Mouse (Mus musculus) neural tube, embryonic 15.5 days (tissue): ENCODE measurements around the gene Ppp1r12b. TPM values are rescaled to one million over a fixed set of nuclear protein-coding genes. Genes with fewer than 3 reads are reported as not detected.

Experiments
- ATAC-seq: fragments of 200-750 bp; cut with Nextera tagmentation; 2 replicates; pipeline ENCODE4 v1.8.0; 2017; ENCODE audit warnings: mild to moderate bottlenecking, moderate TSS enrichment, moderate library complexity; ENCODE audit not compliant: low FRiP score
- H3K27ac ChIP-seq: fragments of 300-500 bp; sonication (generic); replicated peaks from 2 replicates; pipeline ENCODE4 v1.5.1; 2015; ENCODE audit warnings: mild to moderate bottlenecking, inconsistent platforms
- H3K27me3 ChIP-seq: fragments of 300-500 bp; sonication (generic); replicated peaks from 2 replicates; pipeline ENCODE4 v1.6.1; 2015; ENCODE audit warnings: inconsistent platforms
- H3K36me3 ChIP-seq: fragments of 300-500 bp; sonication (generic); 2 replicates; pipeline ENCODE4 v1.6.1; 2015; ENCODE audit warnings: inconsistent platforms
- H3K4me1 ChIP-seq: fragments of 300-500 bp; sonication (generic); 2 replicates; pipeline ENCODE4 v1.6.1; 2015; ENCODE audit warnings: inconsistent platforms
- H3K4me2 ChIP-seq: fragments of 300-500 bp; sonication (generic); 2 replicates; pipeline ENCODE4 v1.6.1; 2015; ENCODE audit warnings: inconsistent platforms, mild to moderate bottlenecking, moderate library complexity
- H3K4me3 ChIP-seq: fragments of 300-500 bp; sonication (generic); replicated peaks from 2 replicates; pipeline ENCODE4 v1.5.1; 2015; ENCODE audit warnings: mild to moderate bottlenecking, inconsistent platforms
- H3K9ac ChIP-seq: fragments of 300-500 bp; sonication (generic); replicated peaks from 2 replicates; pipeline ENCODE4 v1.6.1; 2015; ENCODE audit warnings: mild to moderate bottlenecking, inconsistent platforms
- H3K9me3 ChIP-seq: fragments of 300-500 bp; sonication (generic); replicated peaks from 2 replicates; pipeline ENCODE4 v1.6.1; 2016; ENCODE audit warnings: inconsistent platforms
- WGBS: fragments of 180-500 bp; shearing (Covaris S2); methylation state at CpG from one replicate; pipeline ENCODE4 v1.1.7; 2015; ENCODE audit warnings: mixed read lengths; 5-methylcytosine and 5-hydroxymethylcytosine counted together
- polyA plus RNA-seq: library from polyadenylated mRNA; unstranded; fragments of >200 nt; fragmentation: Nextera tagmentation; extraction: Ambion mirVana; gene quantifications from 2 replicates; pipeline ENCODE4 v1.2.1, GENCODE M21; 2015

Ppp1r12b gene
- polyA plus RNA-seq, 1 experiment from 2014 or later = 16.3 TPM

DNA sequence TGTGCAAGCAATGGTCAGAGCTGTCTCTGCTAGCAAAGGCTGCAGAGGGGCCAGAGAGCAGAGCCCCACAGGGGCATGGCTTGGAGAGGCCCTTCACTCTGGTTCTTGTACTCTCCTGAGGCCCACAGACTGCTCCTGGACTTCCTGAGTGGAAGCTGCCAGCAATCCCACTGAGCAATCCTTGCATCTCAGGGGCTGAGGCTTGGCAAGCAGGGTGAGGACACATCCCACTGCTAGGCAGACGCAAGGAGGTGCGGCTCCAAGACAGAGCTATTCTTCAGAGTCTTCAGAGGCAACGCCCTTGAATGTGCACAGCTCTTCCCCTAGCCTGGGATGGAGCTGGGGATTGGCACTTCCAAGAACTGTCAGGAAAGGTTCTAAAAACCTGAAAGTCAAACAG is 198.5 kb downstream of the Ppp1r12b start:
- 83% methylated on average over 3 of the region's 3 CpGs for WGBS
- H3K27ac ChIP-seq = peak overlapping the region; percentile 75; the same call in 1 of the 2 replicates
- H3K36me3 ChIP-seq = peaks cover 12% of the 10 kb centered on the region
- H3K27me3 ChIP-seq = no peaks in the 10 kb centered on the region
- H3K9me3 ChIP-seq = no peaks in the 10 kb centered on the region
- peaks cover 37% of the 10 kb centered on the region for H3K4me1 ChIP-seq
- H3K4me2 ChIP-seq = no peak overlapping the region
- ATAC-seq = no peak
- H3K4me3 ChIP-seq = no peak overlapping the region
- no peak overlapping the region for H3K9ac ChIP-seq

DNA sequence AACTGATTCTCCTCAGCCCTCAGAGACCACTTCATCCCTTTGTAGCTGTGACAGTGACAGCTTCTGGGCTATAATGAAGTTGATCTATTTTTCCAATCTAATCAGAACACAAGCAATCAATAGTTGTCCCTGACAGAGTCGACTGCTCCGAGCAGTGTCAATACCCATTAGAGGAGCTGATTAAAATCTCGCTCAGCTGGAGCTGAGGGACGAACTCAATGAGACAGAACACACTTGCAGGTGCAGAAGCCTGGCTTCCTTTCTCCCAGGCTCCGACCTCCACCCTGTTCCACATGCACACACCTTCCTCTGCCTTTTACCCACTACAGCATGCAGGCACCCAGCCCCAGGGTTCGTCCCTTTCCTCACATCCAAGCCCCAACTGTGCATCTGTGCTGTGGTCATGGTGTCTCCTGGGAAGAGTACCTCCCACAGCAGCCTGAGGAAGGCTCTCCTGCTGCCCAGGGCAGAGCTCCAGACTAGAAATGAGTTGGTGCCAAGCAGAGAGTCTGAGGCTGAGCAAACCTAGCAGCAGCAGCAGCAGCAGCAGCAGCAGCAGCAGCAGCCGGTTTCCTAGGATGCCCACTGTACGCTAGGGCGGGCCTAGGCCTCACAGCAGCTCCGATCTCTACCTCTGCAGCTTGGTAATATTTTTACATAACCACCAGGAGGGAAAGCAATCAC is 199.4 kb downstream of the Ppp1r12b start:
- Histone ChIP-seq H3K27ac (peak overlapping the region; percentile 75), H3K9ac (no peak overlapping the region), H3K9me3 (no peaks in the 10 kb centered on the region), H3K27me3 (no peaks in the 10 kb centered on the region), H3K4me3 (no peak overlapping the region), H3K4me2 (no peak overlapping the region), H3K36me3 (peaks cover 12% of the 10 kb centered on the region), H3K4me1 (peaks cover 37% of the 10 kb centered on the region)
- peak; percentile 54 for ATAC-seq
- WGBS = 48% methylated on average over 10 of the region's 10 CpGs

DNA sequence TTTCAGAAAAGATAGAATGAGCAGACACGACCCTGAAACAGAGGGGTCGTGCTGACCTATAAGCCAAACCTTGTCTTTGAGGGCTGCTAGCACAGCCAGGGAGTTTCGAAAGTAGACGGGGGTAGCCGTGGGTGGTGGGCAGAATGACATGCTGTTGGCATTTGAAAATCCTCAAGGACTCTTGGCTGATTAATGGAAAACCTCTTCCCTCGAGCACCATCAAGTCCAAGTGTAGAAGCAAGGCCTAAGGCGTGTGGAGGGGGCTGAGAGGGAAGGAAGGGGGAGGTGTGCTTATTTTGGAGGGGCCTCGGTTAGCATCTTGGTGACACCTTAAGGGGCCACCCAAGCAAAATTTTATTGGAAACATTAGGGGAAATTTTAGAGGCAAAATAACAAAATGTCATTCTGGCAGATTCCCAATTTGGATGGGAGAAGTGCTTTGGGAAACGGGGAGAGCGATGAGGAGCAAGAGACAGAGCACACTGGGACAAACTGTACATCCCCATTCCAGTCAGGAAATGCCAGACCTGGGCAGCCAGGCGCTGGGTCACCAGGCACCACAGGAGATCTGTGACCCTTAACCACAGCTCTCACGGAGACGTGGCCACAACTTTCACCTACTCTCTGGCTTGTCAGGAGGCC is 200.1 kb downstream of the Ppp1r12b start:
- ATAC-seq = no peak
- H3K4me2 ChIP-seq = no peak overlapping the region
- no peak overlapping the region for H3K4me3 ChIP-seq
- H3K27me3 ChIP-seq = no peaks in the 10 kb centered on the region
- H3K27ac ChIP-seq = peak overlapping the region; percentile 75
- H3K9me3 ChIP-seq = no peaks in the 10 kb centered on the region
- WGBS = 58% methylated on average over 13 of the region's 13 CpGs
- peaks cover 12% of the 10 kb centered on the region for H3K36me3 ChIP-seq
- no peak overlapping the region for H3K9ac ChIP-seq
- peaks cover 37% of the 10 kb centered on the region for H3K4me1 ChIP-seq

- Histone ChIP-seq H3K27me3 (no peaks in the 10 kb centered on the region), H3K9ac (no peak overlapping the region), H3K36me3 (peaks cover 8% of the 10 kb centered on the region), H3K9me3 (no peaks in the 10 kb centered on the region), H3K4me2 (no peak overlapping the region), H3K27ac (no peak overlapping the region), H3K4me1 (peaks cover 37% of the 10 kb centered on the region), H3K4me3 (no peak overlapping the region)
- ATAC-seq = no peak
- WGBS = 77% methylated on average over 10 of the region's 10 CpGs
These were observed 200.9 kb downstream of the Ppp1r12b start for GRCm38 (mm10) chr1:134754818-134755217.

- no peak for ATAC-seq
- no peaks in the 10 kb centered on the region for H3K27me3 ChIP-seq
- H3K4me1 ChIP-seq = peaks cover 37% of the 10 kb centered on the region
- no peaks in the 10 kb centered on the region for H3K36me3 ChIP-seq
- no peak overlapping the region for H3K4me2 ChIP-seq
- 0 out of 2 replicates have a peak overlapping the region, but pooled peaks have one; percentile 28 for H3K27ac ChIP-seq
- no peaks in the 10 kb centered on the region for H3K9me3 ChIP-seq
- H3K4me3 ChIP-seq = no peak overlapping the region
- no peak overlapping the region for H3K9ac ChIP-seq
- 75% methylated on average over 13 of the region's 13 CpGs for whole genome bisulfite sequencing
These were observed 201.8 kb downstream of the Ppp1r12b start for GRCm38 (mm10) chr1:134753751-134754630.

DNA sequence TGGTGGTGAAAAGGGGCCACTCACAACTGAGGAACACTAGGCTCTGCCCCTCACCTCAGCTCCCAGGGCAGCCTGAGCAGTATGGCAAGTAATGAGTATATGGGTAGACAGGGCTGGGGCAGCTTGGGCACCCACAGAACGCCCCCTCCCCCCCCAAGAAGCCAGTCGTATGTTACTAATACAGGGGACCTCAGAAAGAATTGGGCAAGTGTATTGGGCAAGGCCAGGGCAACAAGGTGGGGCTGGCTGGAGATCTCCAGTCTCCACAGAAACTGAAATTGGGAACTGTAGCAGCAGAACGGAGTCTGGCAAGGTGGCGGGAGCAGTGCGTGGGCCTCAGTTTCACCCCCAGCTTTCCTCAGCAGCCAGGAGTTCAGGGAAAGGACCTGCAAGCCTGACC is 203.3 kb downstream of the Ppp1r12b start:
- no peak for ATAC-seq
- Histone ChIP-seq H3K4me1 (peaks cover 34% of the 10 kb centered on the region), H3K9me3 (no peaks in the 10 kb centered on the region), H3K4me2 (no peak overlapping the region), H3K27ac (no peak overlapping the region), H3K36me3 (no peaks in the 10 kb centered on the region), H3K27me3 (no peaks in the 10 kb centered on the region), H3K9ac (no peak overlapping the region), H3K4me3 (no peak overlapping the region)
- 89% methylated on average over 5 of the region's 5 CpGs for WGBS

DNA sequence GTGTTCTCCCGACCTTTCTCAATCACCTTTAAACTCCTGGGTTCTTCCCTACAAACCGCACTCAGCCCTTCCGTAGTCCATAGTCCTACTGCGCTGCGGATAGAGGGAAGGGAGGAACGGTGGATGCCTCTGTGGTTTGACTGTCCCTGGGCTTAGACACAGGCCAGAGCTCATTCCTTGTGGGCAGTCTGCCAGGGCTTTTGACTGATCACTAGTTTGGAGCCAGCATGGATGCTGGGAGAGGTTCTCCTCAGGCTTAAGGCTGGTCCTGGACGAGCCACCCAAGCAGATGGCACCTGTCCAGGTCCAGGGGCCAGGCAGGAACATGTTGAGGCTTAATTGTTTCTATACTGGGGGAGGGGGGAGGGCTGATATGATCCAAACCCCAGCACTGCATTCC is 205.9 kb downstream of the Ppp1r12b start:
- no peak overlapping the region for H3K27ac ChIP-seq
- no peak overlapping the region for H3K9ac ChIP-seq
- WGBS = 76% methylated on average over 7 of the region's 7 CpGs
- no peaks in the 10 kb centered on the region for H3K9me3 ChIP-seq
- H3K4me3 ChIP-seq = no peak overlapping the region
- no peaks in the 10 kb centered on the region for H3K27me3 ChIP-seq
- no peak for ATAC-seq
- H3K36me3 ChIP-seq = no peaks in the 10 kb centered on the region
- H3K4me2 ChIP-seq = no peak overlapping the region
- H3K4me1 ChIP-seq = peaks cover 10% of the 10 kb centered on the region

DNA sequence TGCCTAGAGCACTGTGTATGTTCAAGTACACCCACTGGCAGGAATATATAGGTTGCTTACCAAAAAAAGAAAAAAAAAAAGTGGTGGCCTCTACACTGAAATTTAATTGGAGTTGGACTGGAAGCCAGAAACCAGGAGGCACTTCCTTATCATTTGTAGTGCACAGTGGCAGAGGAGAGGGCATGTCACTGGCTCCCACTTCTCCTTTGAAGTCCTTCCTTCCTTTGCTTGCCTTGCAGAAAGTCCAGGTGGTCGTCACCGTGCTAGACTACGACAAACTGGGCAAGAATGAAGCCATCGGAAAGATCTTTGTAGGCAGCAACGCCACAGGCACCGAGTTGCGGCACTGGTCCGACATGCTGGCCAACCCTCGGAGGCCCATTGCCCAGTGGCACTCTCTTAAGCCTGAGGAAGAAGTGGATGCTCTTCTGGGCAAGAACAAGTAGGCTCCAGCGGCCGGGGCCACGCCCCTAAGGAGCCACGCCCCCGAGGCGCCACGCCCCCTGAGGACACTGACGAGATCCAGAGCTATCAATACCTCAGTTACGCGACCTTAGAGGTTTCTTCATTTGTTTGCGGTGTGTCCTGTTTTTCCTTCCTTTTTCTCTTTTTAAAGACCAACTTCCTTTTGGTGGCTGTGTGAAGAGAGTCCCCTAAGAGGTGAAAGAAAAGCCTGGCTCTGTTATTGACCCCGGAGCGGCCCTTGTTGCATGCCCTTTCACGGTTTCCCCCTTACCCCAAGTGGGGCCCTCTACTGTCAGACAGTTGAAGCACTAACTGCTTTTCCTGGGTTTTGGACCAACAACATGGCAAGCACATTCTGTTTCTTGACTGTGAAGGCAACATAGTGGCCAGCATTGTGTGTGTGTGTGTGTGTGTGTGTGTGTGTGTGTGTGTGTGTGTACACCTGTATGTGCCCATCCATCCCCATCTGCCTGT is 208.2 kb downstream of the Ppp1r12b start:
- no peaks in the 10 kb centered on the region for H3K27me3 ChIP-seq
- H3K4me1 ChIP-seq = no peaks in the 10 kb centered on the region; the same call in 1 of the 2 replicates
- H3K4me3 ChIP-seq = no peak overlapping the region
- 20% methylated on average over 23 of the region's 23 CpGs for WGBS
- no peaks in the 10 kb centered on the region for H3K36me3 ChIP-seq
- no peak overlapping the region for H3K27ac ChIP-seq
- ATAC-seq = no peak
- H3K9me3 ChIP-seq = no peaks in the 10 kb centered on the region
- H3K4me2 ChIP-seq = peak overlapping the region; percentile 25
- H3K9ac ChIP-seq = no peak overlapping the region

- Histone ChIP-seq H3K27ac (no peak overlapping the region), H3K9me3 (no peaks in the 10 kb centered on the region), H3K4me3 (no peak overlapping the region), H3K27me3 (no peaks in the 10 kb centered on the region), H3K4me2 (no peak overlapping the region), H3K36me3 (no peaks in the 10 kb centered on the region), H3K9ac (no peak overlapping the region), H3K4me1 (no peaks in the 10 kb centered on the region; the same call in 1 of the 2 replicates)
- ATAC-seq = no peak
- WGBS = 72% methylated on average over 4 of the region's 6 CpGs
These were observed 210.1 kb downstream of the Ppp1r12b start for GRCm38 (mm10) chr1:134745648-134746047.

- Histone ChIP-seq H3K9ac (no peak overlapping the region), H3K27me3 (no peaks in the 10 kb centered on the region), H3K36me3 (no peaks in the 10 kb centered on the region), H3K4me3 (no peak overlapping the region), H3K4me1 (no peaks in the 10 kb centered on the region), H3K4me2 (no peak overlapping the region), H3K9me3 (no peaks in the 10 kb centered on the region), H3K27ac (no peak overlapping the region)
- WGBS = 86% methylated on average over 7 of the region's 7 CpGs
- no peak for ATAC-seq
These were observed 213.6 kb downstream of the Ppp1r12b start for GRCm38 (mm10) chr1:134741946-134742661.
